Mouse (Mus musculus): Measurements from ENCODE around the gene Syndig1. TPM values are rescaled to one million over a fixed set of nuclear protein-coding genes. Genes with fewer than 3 reads are reported as not detected.
A peak's percentile ranks its signal among the peaks of the same experiment; 100 is the strongest.

Syndig1 gene
- total and polyA plus RNA-seq, 2 experiments from 2014 or later = 39.2 to 51.1 TPM

GRCm38 (mm10) chr2:149872496-149872895 lies 43.5 kb downstream of the Syndig1 start:
- 83% methylated on average over 4 of the region's 4 CpGs for WGBS
- no peak for ATAC-seq
- no peak for TF ChIP-seq CTCF (IDR thresholded peaks at IDR 0.05; ENCODE audit: low read depth)

DNA sequence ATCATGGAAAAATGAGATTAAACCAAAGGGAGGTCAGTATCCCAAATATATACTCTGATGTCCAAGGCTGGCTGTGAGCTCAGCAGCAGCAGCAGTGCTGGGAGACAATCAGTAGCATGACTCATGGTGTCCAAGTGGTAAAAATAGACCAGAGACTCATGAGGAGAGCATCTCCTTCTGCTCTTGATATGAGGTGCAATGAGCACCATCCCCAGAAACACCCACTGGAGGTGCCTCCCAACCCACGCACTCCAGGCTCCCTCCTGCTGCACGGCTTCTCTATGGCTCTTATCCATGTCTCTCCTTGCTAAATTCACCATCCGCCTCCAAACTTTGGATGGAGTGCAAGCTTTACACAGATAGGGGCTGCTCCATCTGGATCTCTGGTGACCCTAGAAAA lies 44.3 kb downstream of the Syndig1 start:
- Histone ChIP-seq H3K4me2 (ENCODE audit: low read depth, low read length) (no peak overlapping the region), H3K27ac (no peak overlapping the region), H3K4me3 (ENCODE audit: low read length) (no peak overlapping the region), H3K36me3 (ENCODE audit: insufficient read depth, low read length) (no peaks in the 10 kb centered on the region), H3K9ac (replicated peaks; ENCODE audit: low read length) (no peak overlapping the region), H3K27me3 (ENCODE audit: insufficient read depth, low read length) (no peaks in the 10 kb centered on the region), H3K4me1 (ENCODE audit: insufficient read depth, low read length) (no peaks in the 10 kb centered on the region), H3K9me3 (ENCODE audit: low read length) (no peaks in the 10 kb centered on the region)
- 94% methylated on average over 3 of the region's 3 CpGs for WGBS
- no peak for DNase-seq (ENCODE audit: low spot score)
- no peak for TF ChIP-seq CTCF (IDR thresholded peaks at IDR 0.05; ENCODE audit: low read depth)
- ATAC-seq = no peak

More at GRCm38 (mm10) chr2:149872496-149872895, 43.5 kb downstream of the Syndig1 start:
- no peak overlapping the region for H3K4me3 ChIP-seq (ENCODE audit: low read length)
- H3K4me2 ChIP-seq (ENCODE audit: low read depth, low read length) = no peak overlapping the region
- no peaks in the 10 kb centered on the region for H3K4me1 ChIP-seq (ENCODE audit: insufficient read depth, low read length)
- H3K9ac ChIP-seq (replicated peaks; ENCODE audit: low read length) = no peak overlapping the region
- H3K27ac ChIP-seq = no peak overlapping the region
- H3K36me3 ChIP-seq (ENCODE audit: insufficient read depth, low read length) = no peaks in the 10 kb centered on the region
- H3K9me3 ChIP-seq (ENCODE audit: low read length) = no peaks in the 10 kb centered on the region
- no peaks in the 10 kb centered on the region for H3K27me3 ChIP-seq (ENCODE audit: insufficient read depth, low read length)
- DNase-seq (ENCODE audit: low spot score) = no peak

GRCm38 (mm10) chr2:149877954-149878353 lies 48.9 kb downstream of the Syndig1 start:
- Histone ChIP-seq H3K27me3 (ENCODE audit: insufficient read depth, low read length) (no peaks in the 10 kb centered on the region), H3K9ac (replicated peaks; ENCODE audit: low read length) (no peak overlapping the region), H3K4me3 (ENCODE audit: low read length) (no peak overlapping the region), H3K9me3 (ENCODE audit: low read length) (no peaks in the 10 kb centered on the region), H3K4me1 (ENCODE audit: insufficient read depth, low read length) (no peaks in the 10 kb centered on the region), H3K4me2 (ENCODE audit: low read depth, low read length) (no peak overlapping the region), H3K27ac (no peak overlapping the region), H3K36me3 (ENCODE audit: insufficient read depth, low read length) (no peaks in the 10 kb centered on the region)
- no peak for ATAC-seq
- 85% methylated on average over 2 of the region's 2 CpGs for WGBS
- DNase-seq (ENCODE audit: low spot score) = no peak
- TF ChIP-seq CTCF (IDR thresholded peaks at IDR 0.05; ENCODE audit: low read depth) = no peak

GRCm38 (mm10) chr2:149887634-149888033 lies 58.6 kb downstream of the Syndig1 start:
- DNase-seq (ENCODE audit: low spot score) = no peak
- ATAC-seq = no peak
- Histone ChIP-seq H3K4me1 (ENCODE audit: insufficient read depth, low read length) (no peaks in the 10 kb centered on the region), H3K9ac (replicated peaks; ENCODE audit: low read length) (no peak overlapping the region), H3K27me3 (ENCODE audit: insufficient read depth, low read length) (no peaks in the 10 kb centered on the region), H3K9me3 (ENCODE audit: low read length) (no peaks in the 10 kb centered on the region), H3K4me2 (ENCODE audit: low read depth, low read length) (no peak overlapping the region), H3K4me3 (ENCODE audit: low read length) (no peak overlapping the region), H3K36me3 (ENCODE audit: insufficient read depth, low read length) (no peaks in the 10 kb centered on the region), H3K27ac (no peak overlapping the region)
- no peak for TF ChIP-seq CTCF (IDR thresholded peaks at IDR 0.05; ENCODE audit: low read depth)

- H3K27ac ChIP-seq = no peak overlapping the region
Observed at GRCm38 (mm10) chr2:149891647-149892046, 62.6 kb downstream of the Syndig1 start.

GRCm38 (mm10) chr2:149896337-149896736 lies 67.3 kb downstream of the Syndig1 start:
- no peak overlapping the region for H3K4me3 ChIP-seq (ENCODE audit: low read length)
- 85% methylated on average over 2 of the region's 2 CpGs for WGBS
- H3K27me3 ChIP-seq (ENCODE audit: insufficient read depth, low read length) = no peaks in the 10 kb centered on the region
- H3K9me3 ChIP-seq (ENCODE audit: low read length) = no peaks in the 10 kb centered on the region
- no peak overlapping the region for H3K27ac ChIP-seq
- ATAC-seq = no peak
- DNase-seq (ENCODE audit: low spot score) = no peak
- no peak overlapping the region for H3K9ac ChIP-seq (replicated peaks; ENCODE audit: low read length)
- H3K4me2 ChIP-seq (ENCODE audit: low read depth, low read length) = no peak overlapping the region
- H3K4me1 ChIP-seq (ENCODE audit: insufficient read depth, low read length) = no peaks in the 10 kb centered on the region
- no peaks in the 10 kb centered on the region for H3K36me3 ChIP-seq (ENCODE audit: insufficient read depth, low read length)
- TF ChIP-seq CTCF (IDR thresholded peaks at IDR 0.05; ENCODE audit: low read depth) = no peak

More at GRCm38 (mm10) chr2:149891647-149892046, 62.6 kb downstream of the Syndig1 start:
- TF ChIP-seq CTCF (IDR thresholded peaks at IDR 0.05; ENCODE audit: low read depth) = no peak
- Histone ChIP-seq H3K9ac (replicated peaks; ENCODE audit: low read length) (no peak overlapping the region), H3K4me1 (ENCODE audit: insufficient read depth, low read length) (no peaks in the 10 kb centered on the region), H3K4me3 (ENCODE audit: low read length) (no peak overlapping the region), H3K4me2 (ENCODE audit: low read depth, low read length) (no peak overlapping the region), H3K9me3 (ENCODE audit: low read length) (no peaks in the 10 kb centered on the region), H3K36me3 (ENCODE audit: insufficient read depth, low read length) (no peaks in the 10 kb centered on the region), H3K27me3 (ENCODE audit: insufficient read depth, low read length) (no peaks in the 10 kb centered on the region)
- DNase-seq (ENCODE audit: low spot score) (peak; percentile 35), ATAC-seq (no peak)
- 33% methylated on average over 2 of the region's 2 CpGs for WGBS

- H3K4me3 ChIP-seq (ENCODE audit: low read length) = no peak overlapping the region
- TF ChIP-seq CTCF (IDR thresholded peaks at IDR 0.05; ENCODE audit: low read depth) = no peak
- no peak overlapping the region for H3K9ac ChIP-seq (replicated peaks; ENCODE audit: low read length)
- no peak overlapping the region for H3K4me2 ChIP-seq (ENCODE audit: low read depth, low read length)
- no peaks in the 10 kb centered on the region for H3K9me3 ChIP-seq (ENCODE audit: low read length)
- H3K27ac ChIP-seq = no peak overlapping the region
- ATAC-seq = no peak
- no peaks in the 10 kb centered on the region for H3K36me3 ChIP-seq (ENCODE audit: insufficient read depth, low read length)
- no peaks in the 10 kb centered on the region for H3K27me3 ChIP-seq (ENCODE audit: insufficient read depth, low read length)
- WGBS = 97% methylated on average over 9 of the region's 9 CpGs
- no peaks in the 10 kb centered on the region for H3K4me1 ChIP-seq (ENCODE audit: insufficient read depth, low read length)
- no peak for DNase-seq (ENCODE audit: low spot score)
Observed at GRCm38 (mm10) chr2:149899615-149900014, 70.6 kb downstream of the Syndig1 start.

Measured in hindbrain, postnatal 0 days (tissue).